In genomic region chr15:83667501-83667900, GRCm38 (mm10) we compare ENCODE assay signal across 26 mouse cellular contexts. TPM values are rescaled to one million over a fixed set of nuclear protein-coding genes. Genes with fewer than 3 reads are reported as not detected.
A peak's percentile ranks its signal among the peaks of the same experiment; 100 is the strongest.
DNase-seq lines count a peak whose midpoint lies in the region; ATAC-seq and TF ChIP-seq lines count a peak whose summit lies in the region.
"Had no signal": no experiment of that assay in that cellular context is flagged by ENCODE, and none has a peak within 500 bp of the region (broad histone marks: within the 10 kb centered on the region; RNA-seq: fewer than 3 reads in every experiment).

No protein-coding gene starts in this region.

- 62% methylated on average over 6 of the region's 6 CpGs for WGBS in heart, embryonic 13.5 days
- WGBS in lung, embryonic 14.5 days, result 47% methylated on average over 6 of the region's 6 CpGs
- 39% methylated on average over 6 of the region's 6 CpGs for WGBS in limb, embryonic 11.5 days

- no peak overlapping the region for H3K9ac ChIP-seq in heart, embryonic 13.5 days
- no peak overlapping the region for H3K9ac ChIP-seq in lung, embryonic 14.5 days
- no peak overlapping the region for H3K9ac ChIP-seq in limb, embryonic 11.5 days (ENCODE audit: low read length)
- H3K9ac ChIP-seq: midbrain, embryonic 13.5 days; neural tube, embryonic 12.5 days had no signal

- no peak for DNase-seq in heart, postnatal 14 days
- peak; percentile 43 for DNase-seq in lung, embryonic 14.5 days
- no peak for DNase-seq in lung, postnatal 14 days
- peak; percentile 65 for DNase-seq in brain, adult 2 months (ENCODE audit: low read depth, low spot score)
- DNase-seq in limb, embryonic 11.5 days (ENCODE audit: low spot score), result no peak
- no peak for DNase-seq in testis, postnatal 10 days (ENCODE audit: low spot score)
- no peak for DNase-seq in frontal cortex, postnatal 10 days (ENCODE audit: low spot score in 2 of 2)
- DNase-seq: cerebellum, adult 9-10 months; gastrocnemius, postnatal 10 days; heart, adult 2 months; kidney, adult 2 months; kidney, postnatal 14 days; layer of hippocampus, postnatal 36 days; liver; right cerebral cortex, postnatal 14 days; spleen, adult 18-20 months; thymus, adult 2 months had no signal

- no peaks in the 10 kb centered on the region for H3K9me3 ChIP-seq in heart, embryonic 13.5 days
- no peaks in the 10 kb centered on the region for H3K9me3 ChIP-seq in lung, embryonic 14.5 days (ENCODE audit: low read depth, low read length)
- no peaks in the 10 kb centered on the region for H3K9me3 ChIP-seq in limb, embryonic 11.5 days (ENCODE audit: control insufficient read depth, low read length)
- H3K9me3 ChIP-seq: embryonic facial prominence, embryonic 10.5 days; midbrain, embryonic 13.5 days; neural tube, embryonic 12.5 days had no signal

- H3K4me1 ChIP-seq in heart, embryonic 13.5 days, result peaks cover 20% of the 10 kb centered on the region
- no peaks in the 10 kb centered on the region for H3K4me1 ChIP-seq in lung, embryonic 14.5 days (ENCODE audit: insufficient read depth)
- peaks cover 49% of the 10 kb centered on the region for H3K4me1 ChIP-seq in limb, embryonic 11.5 days (ENCODE audit: control insufficient read depth, insufficient read depth, low read length)

- ATAC-seq in heart, embryonic 13.5 days (ENCODE audit: extremely low read depth, insufficient number of reproducible peaks, low FRiP score, low TSS enrichment), result no peak
- ATAC-seq in lung, embryonic 14.5 days (ENCODE audit: insufficient read depth), result 0 out of 2 replicates have a peak, but pooled peaks have one; percentile 41
- ATAC-seq in limb, embryonic 11.5 days (ENCODE audit: insufficient number of reproducible peaks, low FRiP score, low TSS enrichment, low read depth), result no peak
- ATAC-seq: inflammation-experienced regulatory T-cells, adult 6 months; midbrain, embryonic 13.5 days had no signal

- intact Hi-C loops in heart, postnatal 14 days (cut with DNase I), result no loop called here

- no peaks in the 10 kb centered on the region for H3K36me3 ChIP-seq in heart, embryonic 13.5 days
- no peaks in the 10 kb centered on the region for H3K36me3 ChIP-seq in lung, embryonic 14.5 days (ENCODE audit: insufficient read depth)
- H3K36me3 ChIP-seq in limb, embryonic 11.5 days (ENCODE audit: control insufficient read depth, insufficient read depth, low read length), result no peaks in the 10 kb centered on the region
- H3K36me3 ChIP-seq: G1E; midbrain, embryonic 13.5 days; neural tube, embryonic 12.5 days had no signal

- no peak overlapping the region for H3K4me3 ChIP-seq in heart, embryonic 13.5 days
- H3K4me3 ChIP-seq in lung, embryonic 14.5 days (ENCODE audit: low read depth, low read length), result no peak overlapping the region
- H3K4me3 ChIP-seq in limb, embryonic 11.5 days (ENCODE audit: low read depth, low read length), result no peak overlapping the region
- H3K4me3 ChIP-seq: embryonic facial prominence, embryonic 10.5 days; heart, adult 2 months; layer of hippocampus, adult 2 months; midbrain, embryonic 13.5 days; neural tube, embryonic 12.5 days had no signal

- H3K27me3 ChIP-seq in heart, embryonic 13.5 days (replicated peaks), result peaks cover 18% of the 10 kb centered on the region
- no peaks in the 10 kb centered on the region for H3K27me3 ChIP-seq in lung, embryonic 14.5 days (ENCODE audit: insufficient read depth, low read length)
- H3K27me3 ChIP-seq in limb, embryonic 11.5 days (ENCODE audit: control insufficient read depth, insufficient read depth, low read length), result 0 out of 2 replicates have a peak, but pooled peaks cover 2% of the 10 kb centered on the region

- 0 out of 2 replicates have a peak overlapping the region, but pooled peaks have one; percentile 44 for H3K27ac ChIP-seq in heart, embryonic 13.5 days (replicated peaks)
- no peak overlapping the region for H3K27ac ChIP-seq in lung, embryonic 14.5 days (ENCODE audit: low read depth)
- H3K27ac ChIP-seq in limb, embryonic 11.5 days (replicated peaks; ENCODE audit: low read depth, low read length), result 0 out of 2 replicates have a peak overlapping the region, but pooled peaks have one; percentile 16
- H3K27ac ChIP-seq: embryonic facial prominence, embryonic 10.5 days; heart, adult 2 months; layer of hippocampus, adult 2 months; midbrain, embryonic 13.5 days; neural tube, embryonic 12.5 days had no signal

- TF ChIP-seq CTCF in lung, embryonic 14.5 days (IDR thresholded peaks at IDR 0.05; ENCODE audit: low read depth), result no peak

- H3K4me2 ChIP-seq in heart, embryonic 13.5 days, result no peak overlapping the region
- no peak overlapping the region for H3K4me2 ChIP-seq in lung, embryonic 14.5 days
- H3K4me2 ChIP-seq in limb, embryonic 11.5 days (ENCODE audit: low read depth, severe bottlenecking), result no peak overlapping the region
- H3K4me2 ChIP-seq: midbrain, embryonic 13.5 days; neural tube, embryonic 12.5 days had no signal

RNA-seq across cellular contexts. Expression of gene Scube1, which starts 57.3 kb away (rescaled TPM):
- polyA plus RNA-seq in heart, embryonic 13.5 days (2015; fragmentation: Nextera tagmentation; extraction: Ambion mirVana), result 9.1 and 11.0 TPM in 2 replicates
- 1 to 10 TPM; 3.7 to 4.0 TPM for total RNA-seq in heart, postnatal 14 days (2021)
- 4.1 and 6.0 TPM in 2 replicates for polyA plus RNA-seq in lung, embryonic 14.5 days (2014; fragmentation: Nextera tagmentation; extraction: Ambion mirVana)
- 62.3 and 70.9 TPM in 2 replicates for polyA plus RNA-seq in limb, embryonic 11.5 days (2014; fragmentation: Nextera tagmentation; extraction: Ambion mirVana)
- total RNA-seq: common myeloid progenitor, adult 5-6 weeks; megakaryocyte progenitor cell, adult 5-6 weeks had no signal
- polyA plus RNA-seq: G1E; inflammation-experienced regulatory T-cells, adult 6 months had no signal

Comparison
In these comparisons a context has a peak if more than half of its experiments do, and no peak if none do; other contexts are left out.
1. DNase-seq: peak in lung, embryonic 14.5 days (single experiment) and brain, adult 2 months (single experiment); none in heart, postnatal 14 days (0 of 2), lung, postnatal 14 days (single experiment), limb, embryonic 11.5 days (single experiment), testis, postnatal 10 days (single experiment) and frontal cortex, postnatal 10 days (0 of 2).